Mouse (Mus musculus) forebrain, embryonic 14.5 days (tissue): ENCODE results near the gene Fads6. TPM values are rescaled to one million over a fixed set of nuclear protein-coding genes. Genes with fewer than 3 reads are reported as not detected.

Experiments used
- ATAC-seq: fragments of 200-750 bp; cut with Nextera tagmentation; 2 replicates; pipeline ENCODE4 v1.8.0; 2017; ENCODE audit warnings: mild to moderate bottlenecking, moderate library complexity
- DNase-seq: peaks from one replicate; pipeline ENCODE4 v3.0.0-alpha.2; 2015; ENCODE audit warnings: low spot score
- H3K27ac ChIP-seq: fragments of 300-500 bp; sonication (generic); 2 replicates; pipeline ENCODE4 v1.5.1; 2014; ENCODE audit warnings: low read depth, mild to moderate bottlenecking, control low read depth, low read length, moderate library complexity
- H3K27me3 ChIP-seq: fragments of 300-500 bp; sonication (generic); replicated peaks from 2 replicates; pipeline ENCODE4 v1.6.1; 2014; ENCODE audit warnings: low read length, control low read depth, mixed read lengths; ENCODE audit not compliant: control insufficient read depth, insufficient read depth
- H3K36me3 ChIP-seq: fragments of 300-500 bp; sonication (generic); 2 replicates; pipeline ENCODE4 v1.6.1; 2014; ENCODE audit warnings: low read length, control low read depth; ENCODE audit not compliant: control insufficient read depth, insufficient read depth
- H3K4me1 ChIP-seq: fragments of 300-500 bp; sonication (generic); 2 replicates; pipeline ENCODE4 v1.6.1; 2014; ENCODE audit warnings: antibody characterized with exemption, low read length, control low read depth; ENCODE audit not compliant: control insufficient read depth, insufficient read depth
- H3K4me2 ChIP-seq: fragments of 300-500 bp; sonication (generic); 2 replicates; pipeline ENCODE4 v1.6.1; 2014; ENCODE audit warnings: mild to moderate bottlenecking, control low read depth, low read length
- H3K4me3 ChIP-seq: fragments of 300-500 bp; sonication (generic); 2 replicates; pipeline ENCODE4 v1.5.1; 2014; ENCODE audit warnings: low read depth, low read length, control low read depth
- H3K9ac ChIP-seq: fragments of 300-500 bp; sonication (generic); 2 replicates; pipeline ENCODE4 v1.6.1; 2014; ENCODE audit warnings: mild to moderate bottlenecking, low read length, control low read depth, moderate library complexity
- H3K9me3 ChIP-seq: fragments of 300-500 bp; sonication (generic); replicated peaks from 2 replicates; pipeline ENCODE4 v1.6.1; 2016; ENCODE audit warnings: low read length, control low read depth, mixed read lengths; ENCODE audit not compliant: control insufficient read depth
- WGBS: fragments of 180-500 bp; shearing (Covaris S2); extraction: QIAGEN DNeasy Blood & Tissue Kit; methylation state at CpG from one replicate; pipeline ENCODE4 v1.1.7; 2014; 5-methylcytosine and 5-hydroxymethylcytosine counted together
- polyA plus RNA-seq: library from polyadenylated mRNA; unstranded; fragments of >200 nt; fragmentation: Nextera tagmentation; extraction: Ambion mirVana; gene quantifications from 2 replicates; pipeline ENCODE4 v1.2.1, GENCODE M21; 2014

Fads6 gene
- polyA plus RNA-seq, 1 experiment from 2014 or later: 0.24 TPM

GRCm38 (mm10) chr11:115275954-115276353 lies 21.5 kb downstream of the Fads6 start:
- peaks cover 5% of the 10 kb centered on the region; the same call in 1 of the 2 replicates for H3K4me1 ChIP-seq
- WGBS: 61% methylated on average over 3 of the region's 3 CpGs
- H3K27me3 ChIP-seq: no peaks in the 10 kb centered on the region
- no peak overlapping the region for H3K27ac ChIP-seq
- H3K4me2 ChIP-seq: peak overlapping the region; percentile 85
- H3K4me3 ChIP-seq: peak overlapping the region; percentile 61
- 0 out of 2 replicates have a peak, but pooled peaks cover 3% of the 10 kb centered on the region for H3K36me3 ChIP-seq
- DNase-seq (no peak), ATAC-seq (no peak)
- peak overlapping the region; percentile 81 for H3K9ac ChIP-seq
- H3K9me3 ChIP-seq: no peaks in the 10 kb centered on the region

- H3K4me3 ChIP-seq: no peak overlapping the region
Observed at GRCm38 (mm10) chr11:115275509-115275908, 22.0 kb downstream of the Fads6 start.

DNA sequence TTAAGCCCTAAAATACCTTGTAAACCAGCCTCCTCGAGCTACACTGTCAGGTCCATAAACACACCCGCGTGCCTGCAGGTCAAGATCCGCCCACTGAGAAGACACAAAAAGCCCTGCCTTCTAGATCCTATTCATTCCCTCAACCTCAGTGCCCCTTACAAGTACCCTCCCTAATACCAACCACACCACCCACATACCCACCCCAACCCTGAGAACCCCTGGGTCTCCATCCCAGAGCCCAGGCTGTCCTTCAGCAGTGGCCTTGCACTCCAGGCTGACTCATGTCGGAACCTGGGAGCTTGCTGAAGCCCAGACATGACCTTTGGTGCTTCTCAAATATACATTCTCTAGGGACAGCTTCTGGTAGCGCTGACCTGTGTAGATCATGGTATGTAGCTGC lies 22.7 kb downstream of the Fads6 start:
- Histone ChIP-seq H3K27me3 (no peaks in the 10 kb centered on the region), H3K36me3 (0 out of 2 replicates have a peak, but pooled peaks cover 3% of the 10 kb centered on the region), H3K9ac (no peak overlapping the region), H3K4me1 (peaks cover 5% of the 10 kb centered on the region; the same call in 1 of the 2 replicates), H3K27ac (no peak overlapping the region), H3K4me3 (no peak overlapping the region), H3K9me3 (no peaks in the 10 kb centered on the region), H3K4me2 (no peak overlapping the region)
- ATAC-seq (no peak), DNase-seq (no peak)
- WGBS: 90% methylated on average over 6 of the region's 6 CpGs

More at GRCm38 (mm10) chr11:115275509-115275908, 22.0 kb downstream of the Fads6 start:
- Histone ChIP-seq H3K27me3 (no peaks in the 10 kb centered on the region), H3K9me3 (no peaks in the 10 kb centered on the region), H3K4me2 (peak overlapping the region; percentile 85), H3K9ac (no peak overlapping the region), H3K4me1 (peaks cover 5% of the 10 kb centered on the region; the same call in 1 of the 2 replicates), H3K36me3 (0 out of 2 replicates have a peak, but pooled peaks cover 3% of the 10 kb centered on the region), H3K27ac (no peak overlapping the region)
- ATAC-seq (no peak), DNase-seq (no peak)
- 87% methylated on average over 6 of the region's 6 CpGs for WGBS

DNA sequence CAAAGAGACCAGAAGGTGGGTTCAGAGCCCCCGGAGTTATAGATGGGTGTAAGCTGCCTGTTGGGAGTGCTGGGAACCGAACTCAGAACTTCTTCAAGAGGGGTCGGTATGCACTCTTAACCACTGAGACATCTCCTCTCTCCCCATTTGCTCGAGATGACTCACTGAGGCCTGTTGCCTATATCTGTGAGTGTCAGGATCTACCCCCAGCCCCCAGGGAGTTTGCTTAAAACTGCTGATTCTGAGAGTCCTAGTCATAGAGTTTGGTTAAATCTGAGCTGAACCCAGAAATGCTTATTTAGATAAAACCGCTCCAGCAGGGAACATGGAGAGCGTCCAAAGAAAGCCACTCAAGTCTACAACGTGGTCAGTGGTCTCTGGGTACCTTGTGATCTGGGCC lies 23.3 kb downstream of the Fads6 start:
- Histone ChIP-seq H3K4me1 (peaks cover 5% of the 10 kb centered on the region; the same call in 1 of the 2 replicates), H3K4me3 (no peak overlapping the region), H3K27me3 (no peaks in the 10 kb centered on the region), H3K27ac (no peak overlapping the region), H3K36me3 (peaks cover 7% of the 10 kb centered on the region; the same call in 1 of the 2 replicates), H3K4me2 (no peak overlapping the region), H3K9me3 (no peaks in the 10 kb centered on the region), H3K9ac (no peak overlapping the region)
- DNase-seq (no peak), ATAC-seq (no peak)
- WGBS: 91% methylated on average over 7 of the region's 7 CpGs

GRCm38 (mm10) chr11:115273735-115274134 lies 23.7 kb downstream of the Fads6 start:
- H3K4me3 ChIP-seq: no peak overlapping the region
- H3K4me2 ChIP-seq: no peak overlapping the region
- WGBS: 78% methylated on average over 7 of the region's 7 CpGs
- H3K27ac ChIP-seq: no peak overlapping the region
- peaks cover 5% of the 10 kb centered on the region; the same call in 1 of the 2 replicates for H3K4me1 ChIP-seq
- no peak for ATAC-seq
- no peak for DNase-seq
- peaks cover 8% of the 10 kb centered on the region; the same call in 1 of the 2 replicates for H3K36me3 ChIP-seq
- 0 out of 2 replicates have a peak, but pooled peaks cover 2% of the 10 kb centered on the region for H3K27me3 ChIP-seq
- no peaks in the 10 kb centered on the region for H3K9me3 ChIP-seq
- no peak overlapping the region for H3K9ac ChIP-seq

DNA sequence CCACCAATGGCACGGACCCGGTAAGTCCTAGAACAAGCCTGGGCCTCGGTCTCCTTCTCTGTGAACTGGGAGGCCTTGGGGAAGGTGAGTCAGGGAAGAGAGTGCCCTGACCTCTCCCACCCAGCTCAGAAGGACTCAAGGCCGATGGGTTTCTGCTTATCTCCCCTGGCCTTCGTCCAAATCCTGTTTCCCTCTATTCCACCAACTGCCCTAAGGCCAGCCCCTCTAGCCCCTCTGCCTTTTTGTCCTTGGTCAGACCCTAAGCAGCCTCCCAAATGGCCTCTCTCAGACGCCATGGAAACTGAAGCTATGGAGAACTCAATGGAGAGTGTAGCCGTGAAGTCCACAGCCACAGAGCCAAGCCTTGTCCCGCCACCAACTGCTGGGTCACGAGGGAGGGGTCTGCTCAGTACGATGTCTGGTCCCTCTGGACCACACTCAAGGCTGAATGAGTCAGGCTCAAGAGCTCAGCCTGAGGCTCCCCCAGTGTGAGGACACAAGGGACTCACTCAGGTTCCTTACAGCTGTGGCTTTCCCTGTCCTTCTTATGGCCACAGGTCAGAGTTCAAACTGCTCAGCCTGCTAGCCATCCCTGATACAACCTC lies 24.5 kb downstream of the Fads6 start:
- peaks cover 8% of the 10 kb centered on the region for H3K27me3 ChIP-seq
- no peak overlapping the region for H3K4me2 ChIP-seq
- H3K27ac ChIP-seq: no peak overlapping the region
- H3K4me3 ChIP-seq: no peak overlapping the region
- no peak for DNase-seq
- peaks cover 15% of the 10 kb centered on the region; the same call in 1 of the 2 replicates for H3K36me3 ChIP-seq
- H3K9me3 ChIP-seq: no peaks in the 10 kb centered on the region
- no peak overlapping the region for H3K9ac ChIP-seq
- ATAC-seq: no peak
- WGBS: 72% methylated on average over 10 of the region's 10 CpGs
- H3K4me1 ChIP-seq: peaks cover 5% of the 10 kb centered on the region; the same call in 1 of the 2 replicates

DNA sequence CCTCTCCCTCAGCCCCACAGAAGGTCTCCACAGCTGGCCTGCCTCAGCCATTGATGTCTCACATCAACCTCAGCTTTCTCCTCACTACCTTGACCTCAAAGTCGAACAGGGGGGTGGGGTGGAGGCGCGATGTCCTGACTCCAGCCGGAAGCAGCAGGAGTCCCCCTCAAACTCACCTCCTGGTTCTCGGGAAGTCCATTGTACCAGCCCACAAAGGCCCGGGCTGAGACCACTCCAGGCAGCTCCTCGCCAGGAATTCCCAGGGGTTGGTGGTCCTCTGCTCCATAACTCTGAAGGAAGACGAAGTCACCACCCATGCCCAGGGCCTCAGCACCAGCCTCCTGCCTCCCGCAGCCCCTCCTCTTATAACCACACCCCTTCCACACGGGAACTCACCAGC lies 26.0 kb downstream of the Fads6 start:
- ATAC-seq: no peak
- WGBS: 61% methylated on average over 10 of the region's 10 CpGs
- H3K4me1 ChIP-seq: peaks cover 9% of the 10 kb centered on the region; the same call in 1 of the 2 replicates

DNA sequence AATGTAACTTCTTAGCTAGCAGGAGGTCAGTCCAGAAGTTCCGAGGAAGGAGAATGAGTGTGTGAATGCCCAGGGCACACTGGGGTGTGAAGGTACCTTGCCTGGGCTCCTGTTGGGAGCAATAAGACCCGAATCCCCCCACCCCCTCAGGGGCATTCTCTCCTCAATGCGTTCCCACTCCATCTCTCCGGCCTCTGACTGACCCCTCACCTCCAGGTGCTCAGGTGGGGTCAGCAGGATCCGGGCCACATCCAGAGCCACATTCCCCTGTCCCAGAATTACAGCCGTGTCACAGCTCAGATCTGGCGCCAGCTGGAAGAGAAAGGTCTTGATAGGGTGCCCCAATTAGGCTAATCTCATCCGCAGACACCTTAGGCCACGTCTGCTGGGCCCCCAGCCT lies 26.4 kb downstream of the Fads6 start:
- WGBS: 82% methylated on average over 9 of the region's 9 CpGs
- H3K4me1 ChIP-seq: peaks cover 8% of the 10 kb centered on the region; the same call in 1 of the 2 replicates
- H3K27ac ChIP-seq: no peak overlapping the region
- H3K27me3 ChIP-seq: peaks cover 27% of the 10 kb centered on the region
- DNase-seq: no peak
- no peak overlapping the region for H3K9ac ChIP-seq
- H3K4me3 ChIP-seq: no peak overlapping the region
- no peak for ATAC-seq
- no peaks in the 10 kb centered on the region for H3K9me3 ChIP-seq
- H3K36me3 ChIP-seq: peaks cover 17% of the 10 kb centered on the region; the same call in 1 of the 2 replicates
- H3K4me2 ChIP-seq: no peak overlapping the region

More for the DNA sequence above, 26.0 kb downstream of the Fads6 start:
- H3K4me3 ChIP-seq: no peak overlapping the region
- peaks cover 17% of the 10 kb centered on the region; the same call in 1 of the 2 replicates for H3K36me3 ChIP-seq
- H3K9ac ChIP-seq: no peak overlapping the region
- no peak overlapping the region for H3K27ac ChIP-seq
- H3K4me2 ChIP-seq: no peak overlapping the region
- no peak for DNase-seq
- peaks cover 23% of the 10 kb centered on the region for H3K27me3 ChIP-seq
- no peaks in the 10 kb centered on the region for H3K9me3 ChIP-seq
